Mouse (Mus musculus): ENCODE results near the gene Vasp. TPM values are rescaled to one million over a fixed set of nuclear protein-coding genes. Genes with fewer than 3 reads are reported as not detected.
"Not testable (repeated sequence)": the region's sequence is repeated elsewhere in the genome, so short reads cannot be mapped to it uniquely, and the experiment has no call there.

Gene Vasp
- polyA plus RNA-seq, 1 experiment from 2014 or later, result 109 TPM

DNA sequence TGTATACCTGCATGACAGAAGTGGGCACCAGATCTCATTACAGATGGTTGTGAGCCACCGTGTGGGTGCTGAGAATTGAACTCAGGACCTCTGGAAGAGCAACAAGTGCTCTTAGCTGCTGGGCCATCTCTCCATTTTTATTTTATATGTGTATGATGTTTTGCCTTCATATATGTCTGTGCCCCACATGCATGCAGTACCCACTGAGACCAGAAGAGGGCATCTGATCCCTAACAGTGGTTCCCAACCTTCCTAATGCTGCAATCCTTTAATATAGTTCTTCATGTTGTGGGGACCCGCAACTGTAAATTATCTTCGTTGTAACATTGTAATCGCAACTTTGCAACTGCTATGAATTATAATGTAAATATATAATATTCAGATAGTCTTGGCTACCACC, 13.1 kb upstream of the Vasp start:
- Histone ChIP-seq H3K4me3 (ENCODE audit: low read depth, low read length) (no peak overlapping the region), H3K4me1 (ENCODE audit: insufficient read depth, low read depth, low read length) (no peaks in the 10 kb centered on the region), H3K36me3 (ENCODE audit: insufficient read depth, low read length) (no peaks in the 10 kb centered on the region), H3K27ac (ENCODE audit: low read length) (no peak overlapping the region), H3K4me2 (replicated peaks; ENCODE audit: low read depth, low read length) (no peak overlapping the region), H3K27me3 (replicated peaks; ENCODE audit: insufficient read depth, low read length) (peaks cover 29% of the 10 kb centered on the region), H3K9me3 (ENCODE audit: low read length) (no peaks in the 10 kb centered on the region), H3K9ac (replicated peaks; ENCODE audit: low read depth) (no peak overlapping the region)
- ATAC-seq (no peak), DNase-seq (ENCODE audit: low spot score) (peak; percentile 39)
- TF ChIP-seq EP300 (IDR thresholded peaks at IDR 0.05), result no peak
- TF ChIP-seq CTCF (IDR thresholded peaks at IDR 0.05), result peak; percentile 87
- 22% methylated on average over 4 of the region's 4 CpGs for WGBS

DNA sequence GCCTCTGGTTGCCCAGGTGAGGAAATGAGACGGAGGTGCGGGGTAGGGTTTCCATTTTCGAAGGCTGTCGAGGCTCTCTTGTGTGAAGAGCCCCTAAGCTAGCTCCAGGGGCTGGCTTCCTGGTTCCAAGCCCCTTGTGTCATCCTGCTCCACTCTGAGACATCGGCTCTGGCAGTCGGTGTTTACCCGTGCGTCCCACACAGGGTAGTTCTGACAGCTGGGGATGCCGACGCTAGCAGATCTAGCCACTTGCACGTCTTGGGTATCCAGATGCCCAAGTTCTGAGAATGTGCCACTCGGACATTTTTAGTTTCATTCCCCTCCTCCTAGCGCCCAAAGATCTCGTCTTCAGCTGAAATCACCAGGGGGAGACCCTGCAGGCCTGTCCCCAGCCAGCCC, 11.8 kb upstream of the Vasp start:
- H3K36me3 ChIP-seq (ENCODE audit: insufficient read depth, low read length), result no peaks in the 10 kb centered on the region
- 39% methylated on average over 14 of the region's 14 CpGs for WGBS
- H3K4me1 ChIP-seq (ENCODE audit: insufficient read depth, low read depth, low read length), result no peaks in the 10 kb centered on the region; the same call in 1 of the 2 replicates
- DNase-seq (ENCODE audit: low spot score) (no peak), ATAC-seq (no peak)
- H3K9me3 ChIP-seq (ENCODE audit: low read length), result no peaks in the 10 kb centered on the region
- no peak overlapping the region for H3K27ac ChIP-seq (ENCODE audit: low read length)
- no peak overlapping the region for H3K4me2 ChIP-seq (replicated peaks; ENCODE audit: low read depth, low read length)
- H3K9ac ChIP-seq (replicated peaks; ENCODE audit: low read depth), result no peak overlapping the region
- H3K27me3 ChIP-seq (replicated peaks; ENCODE audit: insufficient read depth, low read length), result peaks cover 42% of the 10 kb centered on the region
- no peak for TF ChIP-seq CTCF (IDR thresholded peaks at IDR 0.05)
- H3K4me3 ChIP-seq (ENCODE audit: low read depth, low read length), result no peak overlapping the region

DNA sequence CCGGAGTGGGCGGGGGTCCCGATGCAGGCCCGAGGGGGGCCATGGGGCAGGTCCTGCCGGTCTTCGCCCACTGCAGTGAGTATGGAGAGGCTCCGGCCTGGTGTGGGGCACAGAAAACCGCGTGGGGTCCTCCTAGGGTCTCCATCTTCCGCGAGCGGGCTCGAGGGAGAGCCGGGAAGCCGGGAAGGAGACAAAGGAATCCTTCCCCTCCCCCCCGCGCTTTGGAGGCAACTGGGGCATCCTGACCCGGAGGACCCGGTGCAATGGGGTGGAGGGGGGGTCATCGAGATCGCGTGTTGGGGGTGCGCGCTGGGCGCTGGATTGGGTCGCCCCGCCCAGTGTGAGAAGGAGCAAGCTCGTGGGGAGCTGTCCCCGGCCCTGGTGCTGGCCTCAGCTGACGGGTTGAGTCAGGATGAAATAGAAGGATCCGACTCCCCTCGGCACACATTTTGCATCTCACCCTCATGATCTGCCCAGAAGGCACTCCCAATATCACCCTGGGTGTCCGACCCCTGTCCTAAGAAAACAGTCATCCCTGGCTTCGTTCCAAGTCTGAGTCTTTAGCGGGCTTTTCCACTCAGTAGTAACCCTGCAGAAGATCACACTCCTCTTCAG, 11.3 kb upstream of the Vasp start:
- TF ChIP-seq EP300 (IDR thresholded peaks at IDR 0.05) (no peak), CTCF (IDR thresholded peaks at IDR 0.05) (no peak)
- WGBS, result under 1% methylated on average over 24 of the region's 35 CpGs
- peak overlapping the region; percentile 43 for H3K4me3 ChIP-seq (ENCODE audit: low read depth, low read length)
- no peaks in the 10 kb centered on the region for H3K9me3 ChIP-seq (ENCODE audit: low read length)
- H3K9ac ChIP-seq (replicated peaks; ENCODE audit: low read depth), result no peak overlapping the region
- H3K36me3 ChIP-seq (ENCODE audit: insufficient read depth, low read length), result no peaks in the 10 kb centered on the region
- no peaks in the 10 kb centered on the region; the same call in 1 of the 2 replicates for H3K4me1 ChIP-seq (ENCODE audit: insufficient read depth, low read depth, low read length)
- peaks cover 47% of the 10 kb centered on the region for H3K27me3 ChIP-seq (replicated peaks; ENCODE audit: insufficient read depth, low read length)
- H3K27ac ChIP-seq (ENCODE audit: low read length), result no peak overlapping the region
- ATAC-seq (peak; percentile 80), DNase-seq (ENCODE audit: low spot score) (peak; percentile 67)
- H3K4me2 ChIP-seq (replicated peaks; ENCODE audit: low read depth, low read length), result peak overlapping the region; percentile 89

DNA sequence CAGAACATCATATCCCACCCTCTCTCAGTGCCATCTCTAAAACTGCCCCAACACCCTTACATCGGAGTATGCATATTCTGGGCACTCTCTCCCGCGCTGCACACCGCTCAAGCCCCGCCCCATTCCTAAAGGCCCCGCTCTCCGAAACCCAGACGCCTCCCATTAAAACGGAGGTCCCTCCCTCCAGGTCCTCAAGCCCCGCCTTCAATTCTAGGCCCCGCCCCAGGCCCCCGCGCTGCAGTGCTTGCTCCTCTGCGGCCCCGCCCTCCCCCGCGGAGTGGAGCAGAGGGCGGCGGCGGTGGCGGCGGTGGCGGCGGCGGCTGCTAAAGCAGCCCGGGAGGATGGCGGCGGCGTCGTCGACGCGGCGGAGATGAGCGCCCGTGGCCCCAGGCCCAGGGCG, 10.8 kb upstream of the Vasp start, which contains the start of gene Rtn2:
Gene Rtn2 (plus strand): TSS at position 240 of the 400 bp plus-strand sequence.
- TF ChIP-seq CTCF (IDR thresholded peaks at IDR 0.05) (no peak), EP300 (IDR thresholded peaks at IDR 0.05) (no peak)

DNA sequence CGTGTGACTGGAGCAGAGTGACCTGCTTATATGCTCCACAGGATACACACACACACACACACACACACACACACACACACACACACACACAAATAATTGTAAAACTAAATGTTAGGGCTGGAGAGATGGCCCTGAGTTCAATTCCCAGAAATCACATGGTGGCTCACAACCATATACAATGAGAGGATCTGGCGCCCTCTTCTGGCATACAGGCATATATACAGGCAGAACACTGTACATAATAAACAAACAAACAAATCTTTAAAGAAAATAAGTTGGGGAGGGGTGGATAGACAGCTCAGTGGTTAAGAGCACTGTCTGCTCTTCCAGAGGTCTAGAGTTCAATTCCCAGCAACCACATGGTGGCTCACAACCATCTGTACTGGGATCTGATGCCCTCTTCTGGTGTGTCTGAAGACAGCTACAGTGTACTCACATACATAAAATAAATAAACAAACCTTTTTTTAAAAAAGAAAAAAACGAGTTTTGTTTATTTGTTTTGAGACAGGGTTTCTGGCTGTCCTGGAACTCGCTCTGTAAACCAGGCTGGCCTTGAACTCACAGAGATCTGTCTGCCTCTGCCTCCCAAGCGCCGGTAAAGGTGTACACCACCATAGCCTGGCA, 10.2 kb upstream of the Vasp start:
- peaks cover 50% of the 10 kb centered on the region for H3K27me3 ChIP-seq (replicated peaks; ENCODE audit: insufficient read depth, low read length)

More for the DNA sequence above, 10.8 kb upstream of the Vasp start, which contains the start of gene Rtn2:
- no peaks in the 10 kb centered on the region for H3K36me3 ChIP-seq (ENCODE audit: insufficient read depth, low read length)
- no peak within 1 kb of the TSS for H3K9ac ChIP-seq (replicated peaks; ENCODE audit: low read depth)
- H3K4me1 ChIP-seq (ENCODE audit: insufficient read depth, low read depth, low read length), result no peaks in the 10 kb centered on the region; the same call in 1 of the 2 replicates
- peak; percentile 89 for ATAC-seq
- H3K9me3 ChIP-seq (ENCODE audit: low read length), result no peaks in the 10 kb centered on the region
- no peak within 1 kb of the TSS for H3K27ac ChIP-seq (ENCODE audit: low read length)
- peak; percentile 81 for DNase-seq (ENCODE audit: low spot score)
- peak within 1 kb of the TSS; percentile 89 for H3K4me2 ChIP-seq (replicated peaks; ENCODE audit: low read depth, low read length)
- under 1% methylated on average over 24 of the region's 37 CpGs for WGBS
- peaks cover 50% of the 10 kb centered on the region for H3K27me3 ChIP-seq (replicated peaks; ENCODE audit: insufficient read depth, low read length)
- H3K4me3 ChIP-seq (ENCODE audit: low read depth, low read length), result peak within 1 kb of the TSS; percentile 43

DNA sequence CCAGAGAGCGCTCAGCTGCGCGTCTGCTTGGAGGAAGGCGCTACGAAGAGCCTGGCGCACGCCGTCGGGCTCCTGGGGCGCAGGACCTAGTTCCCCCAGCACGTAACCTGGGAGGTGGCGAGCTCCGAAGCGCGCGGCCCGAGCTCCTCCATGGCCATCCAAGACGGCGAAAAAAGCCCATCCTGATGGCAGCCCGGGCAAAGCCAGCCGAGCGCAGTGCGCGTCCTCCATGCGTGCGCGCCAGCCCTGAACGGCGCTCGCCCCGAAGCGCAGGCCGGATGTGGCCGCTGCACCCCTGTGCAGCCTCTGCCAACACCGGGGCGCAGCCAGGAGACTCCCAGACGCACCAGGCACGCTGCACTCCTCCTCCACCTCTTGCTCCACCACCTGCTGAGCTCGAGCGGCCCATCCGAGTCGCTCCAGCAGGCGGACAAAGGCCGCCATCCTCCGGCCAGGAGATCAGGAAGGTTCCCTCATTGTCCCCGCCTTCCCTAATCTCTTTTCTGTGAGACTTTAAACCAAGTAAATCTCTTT, 8.0 kb upstream of the Vasp start, which contains the start of gene Ppm1n:
Gene Ppm1n (minus strand): TSS at position 484 of the 534 bp plus-strand sequence.
- no peaks in the 10 kb centered on the region for H3K36me3 ChIP-seq (ENCODE audit: insufficient read depth, low read length)
- no peak within 1 kb of the TSS for H3K4me3 ChIP-seq (ENCODE audit: low read depth, low read length)
- no peak within 1 kb of the TSS for H3K9ac ChIP-seq (replicated peaks; ENCODE audit: low read depth)
- DNase-seq (ENCODE audit: low spot score) (no peak), ATAC-seq (no peak)
- 0 out of 2 replicates have a peak within 1 kb of the TSS, but pooled peaks have one; percentile 6 for H3K4me2 ChIP-seq (replicated peaks; ENCODE audit: low read depth, low read length)
- WGBS, result under 1% methylated on average over 41 of the region's 46 CpGs
- no peaks in the 10 kb centered on the region for H3K9me3 ChIP-seq (ENCODE audit: low read length)
- peaks cover 50% of the 10 kb centered on the region for H3K27me3 ChIP-seq (replicated peaks; ENCODE audit: insufficient read depth, low read length)
- TF ChIP-seq CTCF (IDR thresholded peaks at IDR 0.05) (0 out of 2 replicates have a peak, but pooled peaks have one; percentile 4), EP300 (IDR thresholded peaks at IDR 0.05) (no peak)
- no peaks in the 10 kb centered on the region; the same call in 1 of the 2 replicates for H3K4me1 ChIP-seq (ENCODE audit: insufficient read depth, low read depth, low read length)
- H3K27ac ChIP-seq (ENCODE audit: low read length), result no peak within 1 kb of the TSS

More for the DNA sequence above, 10.2 kb upstream of the Vasp start:
- H3K36me3 ChIP-seq (ENCODE audit: insufficient read depth, low read length); H3K4me1 ChIP-seq (ENCODE audit: insufficient read depth, low read depth, low read length); H3K27ac ChIP-seq (ENCODE audit: low read length); H3K9me3 ChIP-seq (ENCODE audit: low read length); H3K9ac ChIP-seq (replicated peaks; ENCODE audit: low read depth): not testable (repeated sequence)
- H3K4me2 ChIP-seq (replicated peaks; ENCODE audit: low read depth, low read length), result peak overlapping the region; percentile 89; the same call in 1 of the 2 replicates
- peak; percentile 58 for DNase-seq (ENCODE audit: low spot score)
- WGBS, result 37% methylated on average over 6 of the region's 6 CpGs
- peak overlapping the region; percentile 43; the same call in 1 of the 2 replicates for H3K4me3 ChIP-seq (ENCODE audit: low read depth, low read length)
- peak; percentile 10; the same call in 1 of the 2 replicates for ATAC-seq
- TF ChIP-seq CTCF (IDR thresholded peaks at IDR 0.05), result peak; percentile 76

All from lung, postnatal 0 days (tissue).